Mouse (Mus musculus) ES-E14 (cell line): ENCODE data around the gene Dnmt3b. TPM values are rescaled to one million over a fixed set of nuclear protein-coding genes. Genes with fewer than 3 reads are reported as not detected.
"Not testable (repeated sequence)": the region's sequence is repeated elsewhere in the genome, so short reads cannot be mapped to it uniquely, and the experiment has no call there.

Source experiments
- DNase-seq: peaks from one replicate; pipeline ENCODE4 v3.0.0-alpha.2; 2013; ENCODE audit warnings: low read depth, low spot score
- H3K27ac ChIP-seq: 2 replicates; pipeline ENCODE4 v1.5.1; 2012; ENCODE audit warnings: low read depth, mild to moderate bottlenecking, low read length, moderate library complexity, mixed read lengths; ENCODE audit not compliant: poor library complexity, insufficient read depth, severe bottlenecking
- H3K36me3 ChIP-seq: 2 replicates; pipeline ENCODE4 v1.6.1; 2012; ENCODE audit warnings: mild to moderate bottlenecking, low read length, moderate library complexity, mixed read lengths; ENCODE audit not compliant: control insufficient read depth, poor library complexity, insufficient read depth, severe bottlenecking
- H3K4me1 ChIP-seq, 2 experiments: fragments of 150-350 bp in 1 of 2; sonication (generic) in 1 of 2; 2 replicates each; pipeline ENCODE4 v1.6.1; 2012; ENCODE audit warnings: low read length in 2 of 2, mild to moderate bottlenecking in 1 of 2, mixed read lengths in 1 of 2; ENCODE audit not compliant: control insufficient read depth in 2 of 2, insufficient read depth in 2 of 2, poor library complexity in 1 of 2
- H3K4me3 ChIP-seq, 2 experiments: fragments of 150-350 bp in 1 of 2; sonication (generic) in 1 of 2; 2 replicates each; pipeline ENCODE4 v1.5.1; 2012; ENCODE audit warnings: low read length in 2 of 2, low read depth in 1 of 2, mild to moderate bottlenecking in 1 of 2, mixed read lengths in 1 of 2; ENCODE audit not compliant: insufficient read depth in 1 of 2, poor library complexity in 1 of 2, severe bottlenecking in 1 of 2
- H3K9ac ChIP-seq: 2 replicates; pipeline ENCODE4 v1.6.1; 2012; ENCODE audit warnings: low read depth, mild to moderate bottlenecking, low read length, mixed read lengths; ENCODE audit not compliant: poor library complexity, insufficient read depth, severe bottlenecking
- H3K9me3 ChIP-seq: fragments of 150-350 bp; sonication (generic); 2 replicates; pipeline ENCODE4 v1.6.1; 2012; ENCODE audit warnings: low read depth, mild to moderate bottlenecking, low read length; ENCODE audit not compliant: control insufficient read depth, insufficient read depth
- CHD2 ChIP-seq: IDR thresholded peaks from 2 replicates; pipeline ENCODE4 v1.6.1; 2014; ENCODE audit warnings: mild to moderate bottlenecking, low read depth, low read length, inconsistent platforms
- HCFC1 ChIP-seq: IDR thresholded peaks from 2 replicates; pipeline ENCODE4 v1.6.1; 2012; ENCODE audit warnings: low read length, inconsistent platforms, borderline replicate concordance; ENCODE audit not compliant: insufficient read depth
- MAFK ChIP-seq: IDR thresholded peaks from 2 replicates; pipeline ENCODE4 v1.6.1; 2014; ENCODE audit warnings: mild to moderate bottlenecking, low read depth, low read length, inconsistent platforms; ENCODE audit not compliant: insufficient read depth
- ZC3H11A ChIP-seq: IDR thresholded peaks from 2 replicates; pipeline ENCODE4 v1.6.1; 2012; ENCODE audit warnings: low read depth, mild to moderate bottlenecking, inconsistent platforms, low read length, borderline replicate concordance
- ZNF384 ChIP-seq: IDR thresholded peaks from 2 replicates; pipeline ENCODE4 v1.6.1; 2012; ENCODE audit warnings: low read depth, low read length, inconsistent platforms
- in situ Hi-C, 2 experiments: fragments of 600-800 bp; cut with MboI; formaldehyde crosslinking; loops; one replicate each; pipeline ENCODE4 v1.15.1; 2025; ENCODE audit warnings: low sequenced_read_pairs in 2 of 2, inconsistent platforms in 1 of 2; ENCODE audit not compliant: unreplicated experiment in 2 of 2
- total RNA-seq: library from RNA; depleted of rRNA; stranded (reverse); fragments of 300-350 nt; gene quantifications from 2 replicates; pipeline ENCODE4 v1.2.3, GENCODE M21; 2012

The Dnmt3b gene
- total RNA-seq, 1 experiment: 136 TPM

GRCm38 (mm10) chr2:153651681-153652080 is 2.4 kb downstream of the Dnmt3b start:
- Histone ChIP-seq H3K9ac (peak overlapping the region; percentile 23; the same call in 1 of the 2 replicates), H3K36me3 (peaks cover 30% of the 10 kb centered on the region), H3K9me3 (no peaks in the 10 kb centered on the region), H3K27ac (no peak overlapping the region; the same call in 1 of the 2 replicates), H3K4me1 (peaks cover 5 to 23% of the 10 kb centered on the region in 2 experiments; a peak in 3 of 4 replicates), H3K4me3 (peak overlapping the region in 1 of 2 experiments; percentile 96; a peak in 2 of 4 replicates)
- no peak for TF ChIP-seq ZC3H11A
- TF ChIP-seq HCFC1: no peak
- TF ChIP-seq CHD2: no peak
- TF ChIP-seq MAFK: no peak
- no peak for TF ChIP-seq ZNF384
- no peak for DNase-seq
- in situ Hi-C loops: no loop called here

GRCm38 (mm10) chr2:153657659-153658058 is 8.4 kb downstream of the Dnmt3b start:
- in situ Hi-C loops, H3K9ac ChIP-seq, H3K4me3 ChIP-seq, DNase-seq, H3K27ac ChIP-seq, H3K9me3 ChIP-seq: not testable (repeated sequence)
- peaks cover 53% of the 10 kb centered on the region for H3K36me3 ChIP-seq
- peaks cover 0 to 17% of the 10 kb centered on the region in 2 experiments; a peak in 2 of 4 replicates for H3K4me1 ChIP-seq

- Histone ChIP-seq H3K4me3 (no peak overlapping the region), H3K4me1 (peaks cover 0 to 12% of the 10 kb centered on the region in 2 experiments; a peak in 2 of 4 replicates), H3K9ac (no peak overlapping the region), H3K27ac (no peak overlapping the region), H3K36me3 (peaks cover 64% of the 10 kb centered on the region), H3K9me3 (no peaks in the 10 kb centered on the region)
- no peak for DNase-seq
- in situ Hi-C loops: no loop called here
- TF ChIP-seq CHD2: peak; percentile 73
- TF ChIP-seq ZNF384: no peak
- TF ChIP-seq MAFK: no peak
- TF ChIP-seq HCFC1: no peak
Observed at GRCm38 (mm10) chr2:153660616-153661015, 11.4 kb downstream of the Dnmt3b start.

DNA sequence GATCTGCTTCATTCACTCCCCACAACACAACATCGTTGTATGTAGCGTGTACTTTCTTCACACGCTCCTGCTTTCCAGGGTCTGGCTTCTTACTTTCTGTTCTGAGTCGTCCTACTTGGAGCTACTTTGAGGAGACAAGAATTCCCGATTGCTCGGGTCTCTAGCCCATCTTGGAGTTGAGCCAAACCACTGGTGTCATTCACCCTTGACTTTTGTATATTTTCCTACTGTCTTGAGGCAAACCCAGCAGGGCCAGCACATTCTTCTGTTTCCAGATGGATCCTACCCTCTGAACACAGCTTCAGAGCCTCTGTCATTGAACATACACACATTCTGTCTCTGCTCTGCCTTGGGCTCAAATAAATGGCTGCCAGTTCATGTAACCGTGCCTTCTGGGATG is 16.2 kb downstream of the Dnmt3b start:
- H3K4me3 ChIP-seq: no peak overlapping the region
- no peak for TF ChIP-seq MAFK
- TF ChIP-seq HCFC1: no peak
- no peak for TF ChIP-seq ZNF384
- no peak for DNase-seq
- H3K4me1 ChIP-seq: peaks cover 0 to 2% of the 10 kb centered on the region in 2 experiments; a peak in 2 of 4 replicates
- H3K36me3 ChIP-seq: peaks cover 69% of the 10 kb centered on the region
- no peak overlapping the region for H3K27ac ChIP-seq
- no peak overlapping the region for H3K9ac ChIP-seq
- no peaks in the 10 kb centered on the region for H3K9me3 ChIP-seq
- in situ Hi-C loops: no loop called here

DNA sequence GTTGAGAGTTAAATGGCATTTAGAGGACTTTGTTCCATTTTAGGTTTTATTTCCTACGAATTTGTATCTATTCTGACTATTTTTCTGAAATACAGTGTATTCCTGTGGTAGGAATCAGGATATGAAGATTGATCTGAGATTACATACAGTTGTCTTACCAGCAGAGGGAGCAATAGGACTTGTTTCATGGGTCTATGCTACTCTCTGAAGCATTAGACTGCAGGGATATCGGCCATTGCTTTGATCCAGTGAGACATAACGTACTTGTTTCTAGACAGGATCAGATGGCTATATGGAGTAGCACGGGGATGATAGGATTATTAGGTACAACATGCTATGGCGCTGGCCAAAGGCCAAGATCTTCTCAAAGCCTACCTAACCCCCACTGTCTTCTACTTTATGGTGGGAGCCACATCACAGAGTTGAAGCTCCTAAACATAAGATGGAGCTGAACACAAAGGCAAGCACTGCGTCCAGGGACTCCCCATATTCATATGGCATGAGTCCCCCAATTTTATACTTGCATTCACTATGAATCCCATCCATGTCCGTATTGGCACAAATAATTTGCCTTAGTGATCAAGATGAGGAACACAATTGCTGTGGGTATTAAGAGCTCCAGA is 19.6 kb downstream of the Dnmt3b start:
- no peak overlapping the region for H3K9ac ChIP-seq
- H3K27ac ChIP-seq: no peak overlapping the region
- H3K4me3 ChIP-seq: no peak overlapping the region
- peak; percentile 32; the same call in 1 of the 2 replicates for TF ChIP-seq ZC3H11A
- no peak for TF ChIP-seq MAFK
- no peaks in the 10 kb centered on the region for H3K4me1 ChIP-seq
- no peaks in the 10 kb centered on the region for H3K9me3 ChIP-seq
- in situ Hi-C loops: no loop called here
- peaks cover 58% of the 10 kb centered on the region for H3K36me3 ChIP-seq
- DNase-seq: no peak
